Mouse (Mus musculus): ENCODE results near the gene Gm45799. TPM values are rescaled to one million over a fixed set of nuclear protein-coding genes. Genes with fewer than 3 reads are reported as not detected.

Gene Gm45799
- total and polyA plus RNA-seq, 3 experiments, result 67.2 to 109 TPM; not detected in 1

- Histone ChIP-seq H3K9me3 (replicated peaks; ENCODE audit: insufficient read depth, low read length) (no peaks in the 10 kb centered on the region), H3K27ac (ENCODE audit: control insufficient read depth, low read depth, low read length) (no peak overlapping the region), H3K79me2 (ENCODE audit: control insufficient read depth, insufficient read depth, low read length, poor library complexity) (no peaks in the 10 kb centered on the region), H3K9ac (ENCODE audit: control insufficient read depth, low read depth, low read length, poor library complexity, severe bottlenecking) (no peak overlapping the region), H3K36me3 (ENCODE audit: control insufficient read depth in 1 of 2, insufficient read depth in 2 of 2, low read length in 2 of 2) (no peaks in the 10 kb centered on the region), H3K4me3 (ENCODE audit: control insufficient read depth in 1 of 2, insufficient read depth in 1 of 2, low read depth in 2 of 2, low read length in 2 of 2) (no peak overlapping the region), H3K27me3 (ENCODE audit: control insufficient read depth in 1 of 2, insufficient read depth in 2 of 2, low read length in 2 of 2) (no peaks in the 10 kb centered on the region), H3K4me1 (ENCODE audit: control insufficient read depth in 1 of 2, insufficient read depth in 2 of 2, low read length in 2 of 2) (no peaks in the 10 kb centered on the region)
- DNase-seq (ENCODE audit: low read depth, low spot score), result peak; percentile 38
- TF ChIP-seq MYB (IDR thresholded peaks at IDR 0.05; ENCODE audit: low read depth, low read length) (no peak), NELFE (IDR thresholded peaks at IDR 0.05; ENCODE audit: low read depth, low read length) (no peak), POLR2A (IDR thresholded peaks at IDR 0.05; ENCODE audit: control insufficient read depth in 1 of 2, insufficient read depth in 1 of 2, low read depth in 1 of 2, low read length in 2 of 2, poor library complexity in 1 of 2) (no peak), TAL1 (IDR thresholded peaks at IDR 0.05; ENCODE audit: low read length) (no peak), CTCF (IDR thresholded peaks at IDR 0.05 in 2 of 3, conservative IDR thresholded peaks at IDR 0.05 in 1 of 3; ENCODE audit: control insufficient read depth in 1 of 3, insufficient read depth in 1 of 3, low read depth in 2 of 3, low read length in 3 of 3, poor library complexity in 1 of 3, severe bottlenecking in 1 of 3) (peak; percentile 41 to 55 (median 53)), POLR2AphosphoS5 (IDR thresholded peaks at IDR 0.05; ENCODE audit: borderline replicate concordance, low read depth, low read length) (no peak)
Measured at GRCm38 (mm10) chr7:105715366-105715765, 75.0 kb downstream of the Gm45799 start.

- Histone ChIP-seq H3K27ac (ENCODE audit: control insufficient read depth, low read depth, low read length) (no peak overlapping the region), H3K79me2 (ENCODE audit: control insufficient read depth, insufficient read depth, low read length, poor library complexity) (no peaks in the 10 kb centered on the region), H3K4me1 (ENCODE audit: control insufficient read depth in 1 of 2, insufficient read depth in 2 of 2, low read length in 2 of 2) (no peaks in the 10 kb centered on the region), H3K4me3 (ENCODE audit: control insufficient read depth in 1 of 2, insufficient read depth in 1 of 2, low read depth in 2 of 2, low read length in 2 of 2) (no peak overlapping the region), H3K36me3 (ENCODE audit: control insufficient read depth in 1 of 2, insufficient read depth in 2 of 2, low read length in 2 of 2) (no peaks in the 10 kb centered on the region), H3K9ac (ENCODE audit: control insufficient read depth, low read depth, low read length, poor library complexity, severe bottlenecking) (no peak overlapping the region), H3K27me3 (ENCODE audit: control insufficient read depth in 1 of 2, insufficient read depth in 2 of 2, low read length in 2 of 2) (no peaks in the 10 kb centered on the region), H3K9me3 (replicated peaks; ENCODE audit: insufficient read depth, low read length) (no peaks in the 10 kb centered on the region)
- DNase-seq (ENCODE audit: low read depth, low spot score), result no peak
- TF ChIP-seq MEF2A (IDR thresholded peaks at IDR 0.05; ENCODE audit: extremely low read depth, insufficient replicate concordance, low read depth, low read length, poor library complexity, severe bottlenecking) (no peak), MYB (IDR thresholded peaks at IDR 0.05; ENCODE audit: low read depth, low read length) (no peak), TAL1 (IDR thresholded peaks at IDR 0.05; ENCODE audit: low read length) (no peak)
Measured at GRCm38 (mm10) chr7:105721916-105722315, 81.6 kb downstream of the Gm45799 start.

GRCm38 (mm10) chr7:105726144-105726979, 86.0 kb downstream of the Gm45799 start:
- Histone ChIP-seq H3K4me3 (ENCODE audit: control insufficient read depth in 1 of 2, insufficient read depth in 1 of 2, low read depth in 2 of 2, low read length in 2 of 2) (no peak overlapping the region), H3K36me3 (ENCODE audit: control insufficient read depth in 1 of 2, insufficient read depth in 2 of 2, low read length in 2 of 2) (peaks cover 0 to 11% of the 10 kb centered on the region in 2 experiments; a peak in 1 of 4 replicates), H3K27me3 (ENCODE audit: control insufficient read depth in 1 of 2, insufficient read depth in 2 of 2, low read length in 2 of 2) (no peaks in the 10 kb centered on the region), H3K4me1 (ENCODE audit: control insufficient read depth in 1 of 2, insufficient read depth in 2 of 2, low read length in 2 of 2) (peaks cover 0 to 6% of the 10 kb centered on the region in 2 experiments; a peak in 3 of 4 replicates), H3K79me2 (ENCODE audit: control insufficient read depth, insufficient read depth, low read length, poor library complexity) (no peaks in the 10 kb centered on the region), H3K9ac (ENCODE audit: control insufficient read depth, low read depth, low read length, poor library complexity, severe bottlenecking) (no peak overlapping the region), H3K9me3 (replicated peaks; ENCODE audit: insufficient read depth, low read length) (no peaks in the 10 kb centered on the region), H3K27ac (ENCODE audit: control insufficient read depth, low read depth, low read length) (no peak overlapping the region)
- DNase-seq (ENCODE audit: low read depth, low spot score), result peak; percentile 73
- TF ChIP-seq ELF1 (IDR thresholded peaks at IDR 0.05; ENCODE audit: low read depth, low read length) (no peak), SMC3 (IDR thresholded peaks at IDR 0.05; ENCODE audit: low read depth, low read length) (peak; percentile 74), CHD2 (IDR thresholded peaks at IDR 0.05; ENCODE audit: low read length) (no peak), JUND (IDR thresholded peaks at IDR 0.05; ENCODE audit: low read depth, low read length) (no peak), ZKSCAN1 (IDR thresholded peaks at IDR 0.05; ENCODE audit: low read depth, low read length) (no peak), KAT2A (conservative IDR thresholded peaks at IDR 0.05; ENCODE audit: low read depth, low read length) (no peak), MYC (IDR thresholded peaks at IDR 0.05; ENCODE audit: low read depth, low read length) (no peak), ZC3H11A (IDR thresholded peaks at IDR 0.05; ENCODE audit: low read depth, low read length) (peak; percentile 58), POLR2AphosphoS5 (IDR thresholded peaks at IDR 0.05; ENCODE audit: borderline replicate concordance, low read depth, low read length) (no peak), MEF2A (IDR thresholded peaks at IDR 0.05; ENCODE audit: extremely low read depth, insufficient replicate concordance, low read depth, low read length, poor library complexity, severe bottlenecking) (no peak), POLR2A (IDR thresholded peaks at IDR 0.05; ENCODE audit: control insufficient read depth in 1 of 2, insufficient read depth in 1 of 2, low read depth in 1 of 2, low read length in 2 of 2, poor library complexity in 1 of 2) (no peak), MXI1 (IDR thresholded peaks at IDR 0.05; ENCODE audit: low read depth, low read length) (no peak), NRF1 (IDR thresholded peaks at IDR 0.05; ENCODE audit: insufficient read depth, low read depth, low read length, poor library complexity, severe bottlenecking) (no peak), ZNF384 (IDR thresholded peaks at IDR 0.05; ENCODE audit: low read depth, low read length) (no peak), RCOR1 (IDR thresholded peaks at IDR 0.05; ENCODE audit: low read depth, low read length) (no peak), CTCF (IDR thresholded peaks at IDR 0.05 in 2 of 3, conservative IDR thresholded peaks at IDR 0.05 in 1 of 3; ENCODE audit: control insufficient read depth in 1 of 3, insufficient read depth in 1 of 3, low read depth in 2 of 3, low read length in 3 of 3, poor library complexity in 1 of 3, severe bottlenecking in 1 of 3) (peak; percentile 53 to 85 (median 80)), MAX (IDR thresholded peaks at IDR 0.05; ENCODE audit: low read length) (no peak), USF1 (IDR thresholded peaks at IDR 0.05; ENCODE audit: low read depth, low read length) (no peak), POLR2AphosphoS2 (IDR thresholded peaks at IDR 0.05; ENCODE audit: low read length) (no peak)
